Mouse (Mus musculus): ENCODE results near the gene Apeh.

Apeh gene

GRCm38 (mm10) chr9:108094184-108094941 lies at the start of gene Apeh:
Gene Apeh, minus strand, starts transcription at chr9:108094606.
- in situ Hi-C loops (cut with MseI, MboI), result no loop called here

DNA sequence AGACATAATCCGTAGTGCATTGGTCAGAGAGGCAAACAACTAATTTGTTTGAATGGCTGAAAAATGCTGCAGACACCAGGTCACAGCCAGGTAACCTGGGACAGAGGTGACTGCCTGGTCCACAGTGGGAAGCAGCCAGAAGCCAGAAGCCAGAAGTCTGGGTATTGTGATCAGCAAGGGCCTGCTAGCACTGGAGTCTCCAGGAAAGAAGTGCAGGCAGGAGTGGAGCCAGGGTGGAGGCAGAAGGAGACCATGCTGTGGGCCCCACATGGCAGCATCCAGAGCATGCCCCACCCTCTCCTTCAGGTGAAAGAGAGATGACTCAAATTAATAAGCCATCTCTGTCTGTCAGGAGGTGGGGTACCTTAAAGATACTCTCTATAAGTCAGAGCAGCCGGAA lies 49.1 kb upstream of the Apeh start:
- in situ Hi-C loops (cut with MseI, MboI), result loop anchor here in 1 of 2 experiments (10.0 kb wide), 1 partner anchor 51 kb away; the partner anchor contains the start of gene Bsn

DNA sequence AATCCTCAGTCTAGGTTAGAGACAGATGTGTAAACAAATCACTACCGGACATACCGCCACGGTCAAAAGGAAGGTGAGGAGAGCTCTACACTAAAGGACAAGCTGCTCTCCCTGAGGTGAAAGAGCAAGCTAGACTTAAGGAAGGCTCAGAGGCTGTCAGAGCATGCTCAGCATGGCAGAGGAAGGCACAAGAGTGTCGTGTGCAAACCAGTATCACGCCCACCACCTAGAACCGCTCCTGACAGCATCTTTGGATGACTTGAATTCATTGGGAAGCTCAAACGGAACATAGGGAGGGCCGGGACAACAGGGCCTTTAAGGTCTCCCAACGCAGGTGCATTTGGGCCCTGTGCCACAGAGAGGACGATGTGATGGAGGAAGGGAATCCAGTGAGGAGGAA lies 47.0 kb upstream of the Apeh start:
- in situ Hi-C loops (cut with MseI, MboI), result loop anchor here in 1 of 2 experiments (10.0 kb wide), 1 partner anchor 53 kb away; the partner anchor contains the start of gene Bsn

- in situ Hi-C loops (cut with MseI, MboI), result loop anchor here (5.0 to 10.0 kb wide), 3 partner anchors 43 to 57 kb away; partner anchors contain the start of gene Bsn (in 1 of the 2)
These were observed 45.7 kb upstream of the Apeh start for GRCm38 (mm10) chr9:108139963-108140695.

- in situ Hi-C loops (cut with MseI, MboI), result loop anchor here (5.0 kb wide), 2 partner anchors 42 to 58 kb away; no protein-coding TSS in a partner anchor
These were observed 45.0 kb upstream of the Apeh start for GRCm38 (mm10) chr9:108139169-108139962.

- in situ Hi-C loops (cut with MseI, MboI), result loop anchor here (5.0 kb wide), 2 partner anchors 41 to 59 kb away; no protein-coding TSS in a partner anchor
These were observed 43.7 kb upstream of the Apeh start for GRCm38 (mm10) chr9:108138118-108138517.

GRCm38 (mm10) chr9:108137523-108137922 lies 43.1 kb upstream of the Apeh start:
- in situ Hi-C loops (cut with MseI, MboI), result loop anchor here (5.0 kb wide), 2 partner anchors 40 to 60 kb away; no protein-coding TSS in a partner anchor

- in situ Hi-C loops (cut with MseI, MboI), result loop anchor here (5.0 kb wide), 2 partner anchors 40 to 60 kb away; no protein-coding TSS in a partner anchor
These were observed 42.6 kb upstream of the Apeh start for GRCm38 (mm10) chr9:108136930-108137462.

DNA sequence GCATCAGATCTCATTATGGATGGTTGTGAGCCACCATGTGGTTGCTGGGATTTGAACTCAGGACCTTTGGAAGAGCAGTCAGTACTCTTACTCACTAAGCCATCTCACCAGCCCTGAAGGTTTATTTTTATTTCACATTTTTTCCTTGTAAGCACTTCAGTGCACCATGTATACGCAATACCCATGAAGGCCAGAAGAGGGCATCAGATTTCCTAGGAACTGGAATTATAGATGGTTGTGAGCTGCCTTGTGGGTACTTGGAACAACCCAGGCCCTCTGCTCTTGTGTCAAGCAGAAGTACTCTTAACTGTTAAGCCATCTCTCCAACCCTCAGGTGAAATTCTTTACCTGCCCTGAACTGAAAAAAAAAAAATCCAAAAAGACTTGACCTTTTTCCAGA lies 41.8 kb upstream of the Apeh start:
- in situ Hi-C loops (cut with MseI, MboI), result loop anchor here (5.0 kb wide), 2 partner anchors 39 to 61 kb away; no protein-coding TSS in a partner anchor

DNA sequence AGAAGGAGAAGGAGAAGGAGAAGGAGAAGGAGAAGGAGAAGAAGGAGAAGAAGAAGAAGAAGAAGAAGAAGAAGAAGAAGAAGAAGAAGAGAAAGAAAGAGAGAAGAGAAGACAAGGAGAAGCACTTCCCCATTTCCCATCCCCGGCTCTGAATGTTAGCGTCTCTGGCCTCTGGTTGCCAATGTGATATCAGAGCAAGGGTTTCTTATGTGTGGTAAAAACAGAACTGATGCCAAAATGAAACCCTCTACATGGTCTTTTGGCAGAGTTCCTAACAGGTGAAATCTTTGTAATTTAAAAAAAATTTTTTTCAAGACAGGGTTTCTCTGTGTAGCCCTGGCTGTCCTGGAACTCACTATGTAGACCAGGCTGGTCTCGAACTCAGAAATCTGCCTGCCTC lies 41.3 kb upstream of the Apeh start:
- in situ Hi-C loops (cut with MseI, MboI), result loop anchor here (5.0 kb wide), 2 partner anchors 38 to 62 kb away; no protein-coding TSS in a partner anchor

GRCm38 (mm10) chr9:108133478-108133877 lies 39.1 kb upstream of the Apeh start:
- in situ Hi-C loops (cut with MseI, MboI), result no loop called here

DNA sequence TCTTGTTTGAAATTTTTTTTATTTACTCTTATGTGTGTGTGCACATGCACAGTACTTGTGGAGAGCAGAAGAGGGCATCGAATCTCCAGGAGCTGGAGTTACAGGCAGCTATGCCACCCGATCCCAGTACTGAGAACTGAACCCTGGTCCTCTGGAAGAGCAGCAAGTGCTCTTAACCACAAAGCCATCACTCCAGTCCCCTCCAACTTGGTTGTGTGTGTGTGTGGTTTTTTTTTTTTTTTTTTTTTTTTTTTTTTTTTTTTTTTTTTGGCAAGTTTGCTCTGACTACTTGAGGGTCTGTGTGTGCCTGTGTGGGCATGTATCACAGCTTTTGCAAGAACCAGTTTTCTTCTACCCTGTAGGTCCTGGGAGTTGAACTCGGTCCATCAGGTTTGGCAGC lies 38.0 kb upstream of the Apeh start:
- in situ Hi-C loops (cut with MseI, MboI), result no loop called here

DNA sequence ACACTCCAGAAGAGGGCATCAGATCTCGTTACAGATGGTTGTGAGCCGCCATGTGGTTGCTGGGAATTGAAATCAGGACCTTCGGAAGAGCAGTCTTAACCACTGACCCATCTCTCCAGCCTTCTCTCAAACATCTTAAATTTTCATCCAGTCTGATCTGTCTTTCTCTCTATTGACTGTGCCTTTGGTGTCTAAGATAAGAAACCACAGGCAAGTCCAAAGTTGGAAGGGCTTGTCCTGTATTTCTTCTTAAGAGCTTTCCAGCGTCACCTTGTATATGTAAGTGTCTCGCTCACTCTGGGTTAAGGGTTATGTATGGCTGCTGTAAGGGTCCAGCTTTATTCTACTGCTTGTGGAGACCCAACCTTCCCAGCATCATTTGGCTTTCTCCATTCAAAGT lies 37.1 kb upstream of the Apeh start:
- in situ Hi-C loops (cut with MseI, MboI), result no loop called here

DNA sequence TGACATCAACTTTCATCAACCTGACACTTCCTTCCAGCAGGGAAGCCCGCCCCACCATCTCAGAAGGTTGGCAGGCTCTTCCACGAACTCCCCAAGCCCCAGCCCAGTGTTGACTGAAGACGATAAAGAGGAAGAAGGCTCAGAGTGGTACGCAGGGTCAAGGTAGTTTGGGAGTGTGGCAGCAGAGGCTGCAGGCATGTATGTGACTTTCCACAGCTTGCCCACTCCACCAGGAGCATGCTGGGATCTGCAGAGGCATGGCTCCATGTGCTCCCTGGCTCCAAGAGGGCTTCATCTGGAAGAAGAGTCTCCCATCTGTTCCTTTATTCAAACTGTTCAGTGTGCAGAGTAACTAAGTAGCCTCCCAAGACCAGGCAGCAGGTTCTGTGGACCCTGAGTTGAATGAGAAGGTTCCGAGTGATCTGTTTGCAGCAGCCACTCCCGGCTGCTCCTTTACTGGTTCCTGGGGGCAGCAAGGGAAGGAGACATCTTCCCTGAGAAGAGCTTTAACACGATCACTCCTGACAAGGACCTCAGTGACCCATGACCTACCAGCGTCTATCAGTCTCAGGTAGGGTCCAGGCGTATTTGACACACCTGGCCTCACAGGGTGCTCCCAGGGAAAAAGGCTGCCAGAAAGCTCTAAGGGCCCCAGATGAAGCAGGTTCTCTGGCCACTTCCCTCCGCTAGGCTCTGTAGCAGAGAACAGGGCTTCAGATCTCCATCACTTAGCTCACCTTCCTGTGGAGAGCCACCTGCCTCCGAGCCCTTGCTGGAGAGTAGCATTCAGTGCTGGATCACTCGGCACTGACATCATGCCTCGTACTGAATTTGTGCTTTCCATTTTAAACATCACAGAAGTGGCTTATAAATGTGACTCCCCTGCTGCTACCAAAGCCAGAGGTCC lies 34.9 kb upstream of the Apeh start:
- in situ Hi-C loops (cut with MseI, MboI), result no loop called here

DNA sequence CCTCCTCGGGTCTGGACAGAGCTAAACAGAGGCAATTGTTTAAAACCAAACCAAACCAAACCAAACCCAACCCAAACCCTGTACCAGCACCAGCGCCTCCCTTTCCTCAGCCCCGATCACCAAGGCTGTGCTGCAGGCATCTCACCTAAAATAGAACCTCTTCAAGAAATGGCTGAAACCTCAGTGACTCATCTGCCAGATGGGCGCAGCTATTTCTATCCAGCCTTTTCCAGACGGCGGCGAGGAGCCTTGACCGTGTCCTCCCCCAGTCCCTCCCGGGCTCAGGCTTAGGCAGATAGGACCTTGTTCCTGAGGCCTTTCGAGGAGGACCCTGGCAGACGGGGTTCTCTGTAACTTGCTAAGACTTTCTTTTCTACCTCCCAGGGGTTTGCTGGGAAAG lies 33.8 kb upstream of the Apeh start:
- in situ Hi-C loops (cut with MseI, MboI), result no loop called here

DNA sequence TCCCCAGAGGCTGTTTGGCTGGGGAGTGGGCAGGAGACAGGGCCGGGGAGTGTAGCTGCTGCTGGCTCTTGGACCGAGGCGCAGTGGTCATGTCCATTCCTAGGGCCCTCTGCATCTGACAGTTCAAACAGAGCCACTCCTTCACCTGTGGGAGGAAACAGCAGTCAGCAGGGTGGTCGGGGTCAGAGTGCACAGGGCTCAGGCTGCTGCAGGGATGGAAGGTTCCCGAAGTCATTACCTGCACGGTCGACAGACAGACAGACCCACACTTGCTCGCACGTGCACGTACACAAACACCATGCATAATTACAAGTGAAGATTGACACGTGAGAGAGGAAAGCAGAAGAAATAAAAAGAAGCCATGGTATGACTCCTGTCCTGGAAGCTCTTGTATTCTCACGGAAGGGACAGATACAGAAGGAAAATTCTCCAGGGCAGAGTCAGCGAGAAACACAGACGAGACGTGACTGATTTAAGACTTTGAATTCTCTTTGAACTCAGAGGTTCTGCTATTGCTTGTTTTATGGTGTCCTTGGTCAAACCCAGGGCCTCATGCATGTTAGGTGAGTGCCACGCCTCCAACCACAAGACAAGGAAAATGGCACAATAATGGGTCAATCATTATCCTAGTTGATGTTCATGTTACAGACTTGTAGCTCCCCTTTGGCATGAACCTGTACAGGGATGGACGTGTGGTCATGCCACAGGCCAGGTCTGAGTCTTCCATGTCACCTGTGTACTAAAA lies 32.2 kb upstream of the Apeh start:
- in situ Hi-C loops (cut with MseI, MboI), result no loop called here

- in situ Hi-C loops (cut with MseI, MboI), result no loop called here
These were observed 31.3 kb upstream of the Apeh start for GRCm38 (mm10) chr9:108125731-108126130.

GRCm38 (mm10) chr9:108123916-108124315 lies 29.5 kb upstream of the Apeh start:
- in situ Hi-C loops (cut with MseI, MboI), result no loop called here

DNA sequence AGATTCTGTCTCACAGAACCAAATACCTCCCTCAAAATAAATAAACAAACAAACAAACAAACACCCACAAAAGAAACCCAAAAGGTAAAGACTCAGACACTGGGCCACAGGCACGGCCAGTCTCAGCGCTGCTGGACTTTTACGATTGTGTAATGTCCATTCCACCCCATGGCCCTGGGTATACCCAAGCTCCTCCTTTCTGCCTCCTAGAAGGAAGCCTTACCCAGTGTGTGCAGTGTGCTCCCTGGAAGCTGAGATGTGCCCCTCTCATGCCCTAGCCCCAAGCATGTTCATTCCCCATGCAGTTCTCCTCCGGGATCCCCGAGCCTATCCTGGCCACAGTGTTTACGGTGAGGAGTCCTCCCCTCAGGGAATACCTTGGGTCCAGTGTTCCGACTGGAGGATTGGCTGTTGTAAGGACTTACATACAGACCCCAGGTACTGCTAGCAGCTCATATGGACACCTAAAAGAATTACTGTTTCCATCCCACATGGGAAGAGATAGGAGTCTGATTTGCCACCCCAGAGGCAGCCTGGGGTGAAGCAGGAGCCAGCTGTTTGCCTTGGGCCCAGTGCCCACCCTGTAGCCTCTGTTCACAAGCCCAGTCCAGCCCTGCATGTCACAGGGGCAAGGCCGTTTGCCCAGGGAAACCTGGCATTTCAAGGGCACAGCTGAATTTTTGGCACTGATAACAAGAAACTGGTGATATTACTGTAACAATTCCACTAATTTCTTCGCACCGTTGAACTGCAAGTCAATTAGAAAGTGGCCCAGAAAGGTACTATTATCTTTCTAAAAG lies 27.0 kb upstream of the Apeh start:
- in situ Hi-C loops (cut with MseI, MboI), result no loop called here

All from mouse trophoblast stem cell (cell line).